Mouse (Mus musculus): ENCODE measurements around the gene Espn. TPM values are rescaled to one million over a fixed set of nuclear protein-coding genes. Genes with fewer than 3 reads are reported as not detected.
A peak's percentile ranks its signal among the peaks of the same experiment; 100 is the strongest.

Espn gene
- total and polyA plus RNA-seq, 3 experiments, result 5.0 to 19.6 TPM; not detected in 1

DNA sequence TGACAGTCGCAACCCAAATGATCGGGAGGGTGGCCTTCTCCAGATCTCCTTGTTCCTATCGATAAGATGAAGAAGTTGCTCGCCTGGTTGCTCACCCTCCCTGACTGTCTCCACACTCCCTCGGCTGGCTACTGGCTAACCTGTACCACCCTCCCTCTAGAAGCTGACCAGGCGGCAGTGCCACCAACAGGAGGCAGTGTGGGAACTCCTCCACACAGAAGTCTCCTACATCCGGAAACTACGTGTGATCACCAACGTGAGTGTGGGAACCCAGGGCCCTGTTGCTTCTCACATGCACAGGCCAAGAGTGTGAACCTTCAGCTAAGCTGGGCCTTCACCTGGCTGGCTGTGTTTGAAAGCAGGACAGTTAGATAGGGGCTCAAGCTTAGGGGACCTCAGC, 45.4 kb downstream of the Espn start:
- Histone ChIP-seq H3K4me3 (ENCODE audit: control insufficient read depth in 1 of 2, insufficient read depth in 1 of 2, low read depth in 2 of 2, low read length in 2 of 2) (no peak overlapping the region), H3K36me3 (ENCODE audit: control insufficient read depth in 1 of 2, insufficient read depth in 2 of 2, low read length in 2 of 2) (peaks cover 1 to 10% of the 10 kb centered on the region in 2 experiments), H3K9me3 (replicated peaks; ENCODE audit: insufficient read depth, low read length) (no peaks in the 10 kb centered on the region), H3K79me2 (ENCODE audit: control insufficient read depth, insufficient read depth, low read length, poor library complexity) (no peaks in the 10 kb centered on the region), H3K9ac (ENCODE audit: control insufficient read depth, low read depth, low read length, poor library complexity, severe bottlenecking) (no peak overlapping the region), H3K27me3 (ENCODE audit: control insufficient read depth in 1 of 2, insufficient read depth in 2 of 2, low read length in 2 of 2) (no peaks in the 10 kb centered on the region), H3K27ac (ENCODE audit: control insufficient read depth, low read depth, low read length) (no peak overlapping the region), H3K4me1 (ENCODE audit: control insufficient read depth in 1 of 2, insufficient read depth in 2 of 2, low read length in 2 of 2) (peaks cover 7 to 9% of the 10 kb centered on the region in 2 experiments)
- no peak for DNase-seq (ENCODE audit: low read depth, low spot score)
- TF ChIP-seq TAL1 (IDR thresholded peaks at IDR 0.05; ENCODE audit: low read length), result no peak
- peak in 2 of 3 experiments; percentile 9 to 26; a peak in 2 of 6 replicates for TF ChIP-seq CTCF (IDR thresholded peaks at IDR 0.05 in 2 of 3, conservative IDR thresholded peaks at IDR 0.05 in 1 of 3; ENCODE audit: control insufficient read depth in 1 of 3, insufficient read depth in 1 of 3, low read depth in 2 of 3, low read length in 3 of 3, poor library complexity in 1 of 3, severe bottlenecking in 1 of 3)
- TF ChIP-seq ZKSCAN1 (IDR thresholded peaks at IDR 0.05; ENCODE audit: low read depth, low read length), result no peak

DNA sequence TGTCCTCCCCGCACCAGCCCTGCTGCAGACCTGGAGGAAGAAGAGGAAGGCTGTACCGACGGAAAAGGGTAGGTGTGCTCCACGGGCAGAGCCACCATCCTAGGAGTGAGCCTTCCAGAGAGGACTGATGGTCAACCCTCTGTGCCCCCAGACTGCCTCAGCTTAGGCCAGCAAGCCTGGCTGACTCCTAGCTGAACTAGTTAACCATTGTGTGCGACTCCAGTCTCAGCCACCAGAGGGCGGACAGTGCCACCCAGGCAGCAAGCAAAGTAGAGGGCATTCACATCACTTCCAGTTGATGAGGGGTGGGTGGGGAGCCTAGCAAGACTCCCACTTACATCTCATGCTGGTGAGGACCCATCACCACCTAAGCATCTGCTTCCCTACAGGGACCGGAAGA, 49.1 kb downstream of the Espn start:
- DNase-seq (ENCODE audit: low read depth, low spot score), result peak; percentile 75
- Histone ChIP-seq H3K9ac (ENCODE audit: control insufficient read depth, low read depth, low read length, poor library complexity, severe bottlenecking) (no peak overlapping the region), H3K9me3 (replicated peaks; ENCODE audit: insufficient read depth, low read length) (no peaks in the 10 kb centered on the region), H3K36me3 (ENCODE audit: control insufficient read depth in 1 of 2, insufficient read depth in 2 of 2, low read length in 2 of 2) (peaks cover 1 to 2% of the 10 kb centered on the region in 2 experiments; a peak in 2 of 4 replicates), H3K27me3 (ENCODE audit: control insufficient read depth in 1 of 2, insufficient read depth in 2 of 2, low read length in 2 of 2) (no peaks in the 10 kb centered on the region), H3K4me3 (ENCODE audit: control insufficient read depth in 1 of 2, insufficient read depth in 1 of 2, low read depth in 2 of 2, low read length in 2 of 2) (no peak overlapping the region), H3K79me2 (ENCODE audit: control insufficient read depth, insufficient read depth, low read length, poor library complexity) (no peaks in the 10 kb centered on the region), H3K27ac (ENCODE audit: control insufficient read depth, low read depth, low read length) (no peak overlapping the region), H3K4me1 (ENCODE audit: control insufficient read depth in 1 of 2, insufficient read depth in 2 of 2, low read length in 2 of 2) (peaks cover 3 to 8% of the 10 kb centered on the region in 2 experiments; a peak in 3 of 4 replicates)
- TF ChIP-seq POLR2AphosphoS2 (IDR thresholded peaks at IDR 0.05; ENCODE audit: low read length), result no peak
- TF ChIP-seq ZMIZ1 (IDR thresholded peaks at IDR 0.05; ENCODE audit: low read depth, low read length), result no peak
- TF ChIP-seq CTCF (IDR thresholded peaks at IDR 0.05 in 2 of 3, conservative IDR thresholded peaks at IDR 0.05 in 1 of 3; ENCODE audit: control insufficient read depth in 1 of 3, insufficient read depth in 1 of 3, low read depth in 2 of 3, low read length in 3 of 3, poor library complexity in 1 of 3, severe bottlenecking in 1 of 3), result peak; percentile 77 to 91 (median 89)
- TF ChIP-seq KAT2A (conservative IDR thresholded peaks at IDR 0.05; ENCODE audit: low read depth, low read length), result no peak
- peak; percentile 53 for TF ChIP-seq SMC3 (IDR thresholded peaks at IDR 0.05; ENCODE audit: low read depth, low read length)
- no peak for TF ChIP-seq MXI1 (IDR thresholded peaks at IDR 0.05; ENCODE audit: low read depth, low read length)
- TF ChIP-seq RAD21 (IDR thresholded peaks at IDR 0.05; ENCODE audit: low read depth, low read length), result peak; percentile 7
- no peak for TF ChIP-seq JUND (IDR thresholded peaks at IDR 0.05; ENCODE audit: low read depth, low read length)

DNA sequence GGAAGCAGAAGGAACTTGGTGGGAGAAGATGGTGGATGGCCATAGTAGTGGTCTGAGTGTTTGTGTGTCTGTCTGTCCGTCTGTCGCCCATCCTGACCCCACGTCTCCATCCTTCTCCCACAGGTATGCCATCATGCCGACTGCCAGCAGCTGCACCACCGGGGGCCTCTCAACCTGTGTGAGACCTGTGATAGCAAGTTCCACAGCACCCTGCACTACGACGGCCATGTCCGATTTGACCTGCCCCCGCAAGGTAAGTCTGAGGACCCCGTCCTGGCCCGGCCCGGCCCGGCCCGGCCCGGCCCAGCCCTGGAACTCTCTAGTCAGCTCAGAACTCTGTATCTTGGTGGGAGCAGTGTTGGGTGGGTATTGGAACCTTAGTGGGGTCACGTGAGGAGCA, 50.2 kb downstream of the Espn start:
- Histone ChIP-seq H3K36me3 (ENCODE audit: control insufficient read depth in 1 of 2, insufficient read depth in 2 of 2, low read length in 2 of 2) (peaks cover 1 to 2% of the 10 kb centered on the region in 2 experiments; a peak in 2 of 4 replicates), H3K9ac (ENCODE audit: control insufficient read depth, low read depth, low read length, poor library complexity, severe bottlenecking) (no peak overlapping the region), H3K4me1 (ENCODE audit: control insufficient read depth in 1 of 2, insufficient read depth in 2 of 2, low read length in 2 of 2) (peaks cover 3 to 8% of the 10 kb centered on the region in 2 experiments; a peak in 3 of 4 replicates), H3K27me3 (ENCODE audit: control insufficient read depth in 1 of 2, insufficient read depth in 2 of 2, low read length in 2 of 2) (no peaks in the 10 kb centered on the region), H3K79me2 (ENCODE audit: control insufficient read depth, insufficient read depth, low read length, poor library complexity) (no peaks in the 10 kb centered on the region), H3K4me3 (ENCODE audit: control insufficient read depth in 1 of 2, insufficient read depth in 1 of 2, low read depth in 2 of 2, low read length in 2 of 2) (no peak overlapping the region), H3K27ac (ENCODE audit: control insufficient read depth, low read depth, low read length) (no peak overlapping the region), H3K9me3 (replicated peaks; ENCODE audit: insufficient read depth, low read length) (no peaks in the 10 kb centered on the region)
- TF ChIP-seq MAX (IDR thresholded peaks at IDR 0.05; ENCODE audit: low read length) (no peak), USF1 (IDR thresholded peaks at IDR 0.05; ENCODE audit: low read depth, low read length) (no peak), UBTF (IDR thresholded peaks at IDR 0.05; ENCODE audit: borderline replicate concordance, insufficient read depth, low read depth, low read length) (no peak), CHD1 (IDR thresholded peaks at IDR 0.05; ENCODE audit: low read depth, low read length) (no peak), MXI1 (IDR thresholded peaks at IDR 0.05; ENCODE audit: low read depth, low read length) (no peak), ZMIZ1 (IDR thresholded peaks at IDR 0.05; ENCODE audit: low read depth, low read length) (no peak), SMC3 (IDR thresholded peaks at IDR 0.05; ENCODE audit: low read depth, low read length) (no peak), TBP (IDR thresholded peaks at IDR 0.05; ENCODE audit: low read depth, low read length) (no peak), KAT2A (conservative IDR thresholded peaks at IDR 0.05; ENCODE audit: low read depth, low read length) (no peak), USF2 (IDR thresholded peaks at IDR 0.05; ENCODE audit: borderline replicate concordance in 1 of 2, insufficient read depth in 1 of 2, low read depth in 1 of 2, low read length in 2 of 2) (no peak), POLR2A (IDR thresholded peaks at IDR 0.05; ENCODE audit: control insufficient read depth in 1 of 2, insufficient read depth in 1 of 2, low read depth in 1 of 2, low read length in 2 of 2, poor library complexity in 1 of 2) (no peak)
- DNase-seq (ENCODE audit: low read depth, low spot score), result no peak

All from MEL (cell line).